Mouse (Mus musculus): ENCODE data around the gene Ell3. TPM values are rescaled to one million over a fixed set of nuclear protein-coding genes. Genes with fewer than 3 reads are reported as not detected.
"Not testable (repeated sequence)": the region's sequence is repeated elsewhere in the genome, so short reads cannot be mapped to it uniquely, and the experiment has no call there.

Ell3 gene
- polyA plus RNA-seq (2014; fragmentation: Nextera tagmentation; extraction: Ambion mirVana) = 2.7 and 3.2 TPM in 2 replicates

GRCm38 (mm10) chr2:121444178-121444577 lies at the start of gene Ell3:
Ell3 (minus strand) TSS chr2:121444278.
- Histone ChIP-seq H3K36me3 (ENCODE audit: control insufficient read depth, insufficient read depth, low read length) (no peaks in the 10 kb centered on the region), H3K4me2 (ENCODE audit: low read depth, low read length, severe bottlenecking) (peak within 1 kb of the TSS; percentile 77; the same call in 1 of the 2 replicates), H3K4me3 (ENCODE audit: low read depth, low read length) (no peak within 1 kb of the TSS), H3K4me1 (replicated peaks; ENCODE audit: control insufficient read depth, insufficient read depth, low read length) (peaks cover 15% of the 10 kb centered on the region), H3K27ac (ENCODE audit: low read depth, low read length) (no peak within 1 kb of the TSS), H3K9ac (ENCODE audit: low read length) (no peak within 1 kb of the TSS), H3K9me3 (ENCODE audit: control insufficient read depth, low read length) (no peaks in the 10 kb centered on the region), H3K27me3 (ENCODE audit: control insufficient read depth, insufficient read depth, low read length) (peaks cover 9% of the 10 kb centered on the region)
- ATAC-seq (replicated peaks; ENCODE audit: low FRiP score) (no peak), DNase-seq (ENCODE audit: low spot score) (no peak)
- WGBS = 91% methylated on average over 1 of the region's 1 CpGs

- not testable (repeated sequence) for H3K4me3 ChIP-seq (ENCODE audit: low read depth, low read length); H3K9me3 ChIP-seq (ENCODE audit: control insufficient read depth, low read length); ATAC-seq (replicated peaks; ENCODE audit: low FRiP score); H3K27me3 ChIP-seq (ENCODE audit: control insufficient read depth, insufficient read depth, low read length); H3K36me3 ChIP-seq (ENCODE audit: control insufficient read depth, insufficient read depth, low read length); H3K9ac ChIP-seq (ENCODE audit: low read length); H3K4me1 ChIP-seq (replicated peaks; ENCODE audit: control insufficient read depth, insufficient read depth, low read length); H3K4me2 ChIP-seq (ENCODE audit: low read depth, low read length, severe bottlenecking); DNase-seq (ENCODE audit: low spot score); H3K27ac ChIP-seq (ENCODE audit: low read depth, low read length)
- 90% methylated on average over 1 of the region's 2 CpGs for WGBS
These were observed 40.3 kb upstream of the Ell3 start for GRCm38 (mm10) chr2:121484403-121484802.

- Histone ChIP-seq H3K4me3 (ENCODE audit: low read depth, low read length) (no peak overlapping the region), H3K9me3 (ENCODE audit: control insufficient read depth, low read length) (no peaks in the 10 kb centered on the region), H3K9ac (ENCODE audit: low read length) (no peak overlapping the region), H3K27me3 (ENCODE audit: control insufficient read depth, insufficient read depth, low read length) (no peaks in the 10 kb centered on the region), H3K4me2 (ENCODE audit: low read depth, low read length, severe bottlenecking) (no peak overlapping the region), H3K36me3 (ENCODE audit: control insufficient read depth, insufficient read depth, low read length) (no peaks in the 10 kb centered on the region), H3K27ac (ENCODE audit: low read depth, low read length) (no peak overlapping the region), H3K4me1 (replicated peaks; ENCODE audit: control insufficient read depth, insufficient read depth, low read length) (no peaks in the 10 kb centered on the region; the same call in 1 of the 2 replicates)
- 40% methylated on average over 8 of the region's 8 CpGs for WGBS
- ATAC-seq (replicated peaks; ENCODE audit: low FRiP score) (no peak), DNase-seq (ENCODE audit: low spot score) (no peak)
These were observed 39.5 kb upstream of the Ell3 start for GRCm38 (mm10) chr2:121483576-121483975.

- not testable (repeated sequence) for H3K27me3 ChIP-seq (ENCODE audit: control insufficient read depth, insufficient read depth, low read length); H3K4me2 ChIP-seq (ENCODE audit: low read depth, low read length, severe bottlenecking); DNase-seq (ENCODE audit: low spot score); H3K9me3 ChIP-seq (ENCODE audit: control insufficient read depth, low read length); H3K27ac ChIP-seq (ENCODE audit: low read depth, low read length); ATAC-seq (replicated peaks; ENCODE audit: low FRiP score); H3K4me3 ChIP-seq (ENCODE audit: low read depth, low read length); H3K36me3 ChIP-seq (ENCODE audit: control insufficient read depth, insufficient read depth, low read length); H3K9ac ChIP-seq (ENCODE audit: low read length); H3K4me1 ChIP-seq (replicated peaks; ENCODE audit: control insufficient read depth, insufficient read depth, low read length)
- WGBS = 83% methylated on average over 13 of the region's 13 CpGs
These were observed 36.8 kb upstream of the Ell3 start for GRCm38 (mm10) chr2:121480916-121481315.

DNA sequence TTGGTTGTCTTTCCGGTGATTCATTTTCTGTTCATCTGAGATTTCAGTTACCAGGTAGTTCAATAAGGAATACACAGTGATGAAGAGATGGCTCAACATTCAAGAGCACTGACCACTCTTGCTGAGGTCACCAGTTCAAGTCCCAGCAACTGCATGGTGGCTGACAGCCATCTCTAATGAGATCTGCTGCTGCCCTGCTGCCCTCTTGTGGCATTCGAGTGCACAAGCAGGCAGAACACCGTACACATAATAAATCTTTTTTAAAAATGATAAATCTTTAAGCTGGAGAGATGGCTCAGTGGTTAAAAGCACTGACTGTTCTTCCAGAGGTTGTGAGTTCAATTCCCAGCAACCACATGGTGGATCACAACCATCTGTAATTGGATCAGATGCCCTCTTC lies 36.4 kb upstream of the Ell3 start:
- Histone ChIP-seq H3K36me3 (ENCODE audit: control insufficient read depth, insufficient read depth, low read length) (no peaks in the 10 kb centered on the region), H3K9me3 (ENCODE audit: control insufficient read depth, low read length) (no peaks in the 10 kb centered on the region), H3K4me1 (replicated peaks; ENCODE audit: control insufficient read depth, insufficient read depth, low read length) (no peaks in the 10 kb centered on the region; the same call in 1 of the 2 replicates), H3K27me3 (ENCODE audit: control insufficient read depth, insufficient read depth, low read length) (no peaks in the 10 kb centered on the region), H3K4me3 (ENCODE audit: low read depth, low read length) (no peak overlapping the region), H3K4me2 (ENCODE audit: low read depth, low read length, severe bottlenecking) (no peak overlapping the region), H3K9ac (ENCODE audit: low read length) (no peak overlapping the region), H3K27ac (ENCODE audit: low read depth, low read length) (no peak overlapping the region)
- WGBS = 56% methylated on average over 3 of the region's 3 CpGs
- DNase-seq (ENCODE audit: low spot score) (no peak), ATAC-seq (replicated peaks; ENCODE audit: low FRiP score) (no peak)

GRCm38 (mm10) chr2:121477491-121478266 lies 33.6 kb upstream of the Ell3 start:
- no peak overlapping the region for H3K27ac ChIP-seq (ENCODE audit: low read depth, low read length)
- DNase-seq (ENCODE audit: low spot score) (no peak), ATAC-seq (replicated peaks; ENCODE audit: low FRiP score) (no peak)
- H3K9ac ChIP-seq (ENCODE audit: low read length) = no peak overlapping the region
- H3K4me3 ChIP-seq (ENCODE audit: low read depth, low read length) = no peak overlapping the region
- no peak overlapping the region for H3K4me2 ChIP-seq (ENCODE audit: low read depth, low read length, severe bottlenecking)
- WGBS = 87% methylated on average over 3 of the region's 3 CpGs
- no peaks in the 10 kb centered on the region for H3K27me3 ChIP-seq (ENCODE audit: control insufficient read depth, insufficient read depth, low read length)
- H3K36me3 ChIP-seq (ENCODE audit: control insufficient read depth, insufficient read depth, low read length) = no peaks in the 10 kb centered on the region
- no peaks in the 10 kb centered on the region for H3K9me3 ChIP-seq (ENCODE audit: control insufficient read depth, low read length)
- H3K4me1 ChIP-seq (replicated peaks; ENCODE audit: control insufficient read depth, insufficient read depth, low read length) = no peaks in the 10 kb centered on the region

GRCm38 (mm10) chr2:121475306-121475705 lies 31.2 kb upstream of the Ell3 start:
- not testable (repeated sequence) for H3K9me3 ChIP-seq (ENCODE audit: control insufficient read depth, low read length); H3K9ac ChIP-seq (ENCODE audit: low read length); H3K4me3 ChIP-seq (ENCODE audit: low read depth, low read length); DNase-seq (ENCODE audit: low spot score); ATAC-seq (replicated peaks; ENCODE audit: low FRiP score); H3K27me3 ChIP-seq (ENCODE audit: control insufficient read depth, insufficient read depth, low read length); H3K4me2 ChIP-seq (ENCODE audit: low read depth, low read length, severe bottlenecking); H3K4me1 ChIP-seq (replicated peaks; ENCODE audit: control insufficient read depth, insufficient read depth, low read length); H3K27ac ChIP-seq (ENCODE audit: low read depth, low read length); H3K36me3 ChIP-seq (ENCODE audit: control insufficient read depth, insufficient read depth, low read length)
- WGBS = 100% methylated on average over 2 of the region's 2 CpGs

- H3K4me3 ChIP-seq (ENCODE audit: low read depth, low read length) = peak overlapping the region; percentile 58
- WGBS = 39% methylated on average over 8 of the region's 8 CpGs
- DNase-seq (ENCODE audit: low spot score) (no peak), ATAC-seq (replicated peaks; ENCODE audit: low FRiP score) (no peak)
- no peak overlapping the region for H3K27ac ChIP-seq (ENCODE audit: low read depth, low read length)
- no peaks in the 10 kb centered on the region for H3K9me3 ChIP-seq (ENCODE audit: control insufficient read depth, low read length)
- H3K4me1 ChIP-seq (replicated peaks; ENCODE audit: control insufficient read depth, insufficient read depth, low read length) = no peaks in the 10 kb centered on the region
- peak overlapping the region; percentile 52 for H3K9ac ChIP-seq (ENCODE audit: low read length)
- H3K27me3 ChIP-seq (ENCODE audit: control insufficient read depth, insufficient read depth, low read length) = no peaks in the 10 kb centered on the region
- no peaks in the 10 kb centered on the region for H3K36me3 ChIP-seq (ENCODE audit: control insufficient read depth, insufficient read depth, low read length)
- H3K4me2 ChIP-seq (ENCODE audit: low read depth, low read length, severe bottlenecking) = peak overlapping the region; percentile 60
These were observed 30.1 kb upstream of the Ell3 start for GRCm38 (mm10) chr2:121474180-121474535.

Data from forebrain, embryonic 11.5 days (tissue).